Comparison of ENCODE assay signal across 14 mouse cellular contexts in the genomic region with DNA sequence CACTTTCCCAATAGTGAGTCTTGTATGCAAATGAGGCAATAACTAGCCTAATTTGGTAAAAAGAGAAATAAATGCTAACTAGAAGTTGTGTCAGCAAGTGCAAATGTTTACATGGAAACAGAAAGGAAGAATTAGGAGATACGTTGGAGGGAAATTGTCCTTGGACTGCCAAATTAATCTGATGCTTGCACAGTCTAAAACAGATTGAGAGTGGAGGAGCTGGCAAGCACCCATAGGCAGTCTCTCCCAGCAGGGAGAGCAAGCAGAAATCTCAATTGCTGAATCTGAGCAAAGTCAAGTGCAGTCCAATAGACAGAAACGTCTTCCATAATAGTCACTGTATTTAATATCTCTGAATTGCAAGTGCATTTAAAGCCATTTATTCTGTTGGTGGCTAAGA.
DNase-seq lines count a peak whose midpoint lies in the region; ATAC-seq lines count a peak whose summit lies in the region.
"Had no signal": no experiment of that assay in that cellular context is flagged by ENCODE, and none has a peak within 500 bp of the region (broad histone marks: within the 10 kb centered on the region; RNA-seq: fewer than 3 reads in every experiment).

No protein-coding gene starts in this region.

- H3K4me2 ChIP-seq in hindbrain, embryonic 15.5 days, result no peak overlapping the region
- no peak overlapping the region for H3K4me2 ChIP-seq in hindbrain, embryonic 11.5 days (replicated peaks; ENCODE audit: low read depth, low read length)
- no peak overlapping the region for H3K4me2 ChIP-seq in forebrain, embryonic 16.5 days (ENCODE audit: low read length)
- H3K4me2 ChIP-seq in heart, embryonic 12.5 days, result no peak overlapping the region
- H3K4me2 ChIP-seq: embryonic facial prominence, embryonic 12.5 days; kidney, embryonic 15.5 days; liver, embryonic 13.5 days had no signal

- H3K36me3 ChIP-seq in hindbrain, embryonic 15.5 days, result no peaks in the 10 kb centered on the region
- no peaks in the 10 kb centered on the region for H3K36me3 ChIP-seq in hindbrain, embryonic 11.5 days (ENCODE audit: control insufficient read depth, insufficient read depth, low read length)
- no peaks in the 10 kb centered on the region for H3K36me3 ChIP-seq in forebrain, embryonic 16.5 days (ENCODE audit: control insufficient read depth, insufficient read depth)
- no peaks in the 10 kb centered on the region for H3K36me3 ChIP-seq in heart, embryonic 12.5 days
- H3K36me3 ChIP-seq: embryonic facial prominence, embryonic 12.5 days; kidney, embryonic 15.5 days; liver, embryonic 13.5 days had no signal

- no peaks in the 10 kb centered on the region for H3K9me3 ChIP-seq in hindbrain, embryonic 15.5 days
- H3K9me3 ChIP-seq in hindbrain, embryonic 11.5 days (ENCODE audit: control insufficient read depth, low read length), result no peaks in the 10 kb centered on the region
- H3K9me3 ChIP-seq in forebrain, embryonic 16.5 days (ENCODE audit: control insufficient read depth, low read length), result no peaks in the 10 kb centered on the region
- H3K9me3 ChIP-seq in heart, embryonic 12.5 days (replicated peaks), result no peaks in the 10 kb centered on the region
- H3K9me3 ChIP-seq: embryonic facial prominence, embryonic 12.5 days; kidney, embryonic 15.5 days; liver, embryonic 13.5 days had no signal

- no peak overlapping the region for H3K4me3 ChIP-seq in hindbrain, embryonic 15.5 days
- H3K4me3 ChIP-seq in hindbrain, embryonic 11.5 days (ENCODE audit: low read depth, low read length), result no peak overlapping the region
- H3K4me3 ChIP-seq in forebrain, embryonic 16.5 days (replicated peaks; ENCODE audit: low read length), result no peak overlapping the region
- H3K4me3 ChIP-seq in heart, embryonic 12.5 days, result no peak overlapping the region
- H3K4me3 ChIP-seq: embryonic facial prominence, embryonic 12.5 days; heart, adult 2 months; kidney, embryonic 15.5 days; liver, embryonic 13.5 days had no signal

- no peaks in the 10 kb centered on the region for H3K27me3 ChIP-seq in hindbrain, embryonic 15.5 days
- H3K27me3 ChIP-seq in hindbrain, embryonic 11.5 days (ENCODE audit: control insufficient read depth, insufficient read depth, low read length), result no peaks in the 10 kb centered on the region
- H3K27me3 ChIP-seq in forebrain, embryonic 16.5 days (replicated peaks; ENCODE audit: control insufficient read depth, insufficient read depth, low read length), result peaks cover 34% of the 10 kb centered on the region
- no peaks in the 10 kb centered on the region for H3K27me3 ChIP-seq in heart, embryonic 12.5 days (replicated peaks)
- H3K27me3 ChIP-seq: embryonic facial prominence, embryonic 12.5 days; kidney, embryonic 15.5 days; liver, embryonic 13.5 days had no signal

- H3K4me1 ChIP-seq in hindbrain, embryonic 15.5 days (replicated peaks), result no peaks in the 10 kb centered on the region
- no peaks in the 10 kb centered on the region for H3K4me1 ChIP-seq in hindbrain, embryonic 11.5 days (replicated peaks; ENCODE audit: control insufficient read depth, insufficient read depth, low read length)
- H3K4me1 ChIP-seq in forebrain, embryonic 16.5 days (replicated peaks; ENCODE audit: control insufficient read depth, insufficient read depth, low read length), result peaks cover 6% of the 10 kb centered on the region
- no peaks in the 10 kb centered on the region for H3K4me1 ChIP-seq in heart, embryonic 12.5 days (replicated peaks)
- H3K4me1 ChIP-seq: embryonic facial prominence, embryonic 12.5 days; kidney, embryonic 15.5 days; liver, embryonic 13.5 days had no signal

- no peak for DNase-seq in hindbrain, embryonic 11.5 days (ENCODE audit: low spot score)
- DNase-seq in layer of hippocampus, adult 8-10 months (ENCODE audit: low spot score in 2 of 2), result peak; percentile 18 to 46
- peak; percentile 4 to 6 for DNase-seq in right cerebral cortex, adult 2 months (ENCODE audit: low spot score in 2 of 2)
- DNase-seq in kidney, adult 18-20 months, result no peak
- DNase-seq: adrenal gland, postnatal 14 days; heart, adult 2 months; heart, postnatal 36 days; liver, embryonic 13.5 days had no signal

- 49% methylated on average over 2 of the region's 2 CpGs for WGBS in hindbrain, embryonic 15.5 days
- WGBS in hindbrain, embryonic 11.5 days, result 83% methylated on average over 2 of the region's 2 CpGs
- WGBS in forebrain, embryonic 16.5 days, result 18% methylated on average over 2 of the region's 2 CpGs
- 65% methylated on average over 2 of the region's 2 CpGs for WGBS in heart, embryonic 12.5 days

- peak; percentile 75 for ATAC-seq in hindbrain, embryonic 15.5 days (ENCODE audit: low FRiP score, low read depth)
- no peak for ATAC-seq in hindbrain, embryonic 11.5 days (ENCODE audit: low FRiP score)
- peak; percentile 94 for ATAC-seq in forebrain, embryonic 16.5 days
- ATAC-seq in heart, embryonic 12.5 days (ENCODE audit: insufficient number of reproducible peaks, low FRiP score), result no peak
- ATAC-seq: CD4-positive, CD25-positive, alpha-beta regulatory T cell, adult 4 months had no signal

- no peak overlapping the region for H3K9ac ChIP-seq in hindbrain, embryonic 15.5 days
- no peak overlapping the region for H3K9ac ChIP-seq in hindbrain, embryonic 11.5 days (ENCODE audit: low read depth, low read length)
- no peak overlapping the region for H3K9ac ChIP-seq in forebrain, embryonic 16.5 days (replicated peaks; ENCODE audit: low read depth, low read length)
- H3K9ac ChIP-seq in heart, embryonic 12.5 days, result no peak overlapping the region
- H3K9ac ChIP-seq: embryonic facial prominence, embryonic 12.5 days; kidney, embryonic 15.5 days; liver, embryonic 13.5 days had no signal

- no peak overlapping the region for H3K27ac ChIP-seq in hindbrain, embryonic 15.5 days (replicated peaks)
- H3K27ac ChIP-seq in hindbrain, embryonic 11.5 days (ENCODE audit: low read depth, low read length), result no peak overlapping the region
- H3K27ac ChIP-seq in forebrain, embryonic 16.5 days (ENCODE audit: low read length), result no peak overlapping the region
- no peak overlapping the region for H3K27ac ChIP-seq in heart, embryonic 12.5 days (ENCODE audit: poor library complexity, severe bottlenecking)
- H3K27ac ChIP-seq: embryonic facial prominence, embryonic 12.5 days; heart, adult 2 months; kidney, embryonic 15.5 days; liver, embryonic 13.5 days had no signal

Comparison
In these comparisons a context has a peak if more than half of its experiments do, and no peak if none do; other contexts are left out.
1. ATAC-seq: peak in hindbrain, embryonic 15.5 days (single experiment) and forebrain, embryonic 16.5 days (single experiment); none in hindbrain, embryonic 11.5 days (single experiment) and heart, embryonic 12.5 days (single experiment).
2. DNase-seq: peak in layer of hippocampus, adult 8-10 months (2 of 2) and right cerebral cortex, adult 2 months (2 of 2); none in hindbrain, embryonic 11.5 days (single experiment) and kidney, adult 18-20 months (single experiment).